Mouse (Mus musculus) hindbrain, embryonic 12.5 days (tissue): ENCODE data around the gene Foxp1. TPM values are rescaled to one million over a fixed set of nuclear protein-coding genes. Genes with fewer than 3 reads are reported as not detected.

ENCODE experiments used
- ATAC-seq: fragments of 200-750 bp; cut with Nextera tagmentation; 2 replicates; pipeline ENCODE4 v1.8.0; 2017; ENCODE audit warnings: moderate TSS enrichment; ENCODE audit not compliant: low FRiP score
- H3K27ac ChIP-seq: fragments of 300-500 bp; sonication (generic); 2 replicates; pipeline ENCODE4 v1.5.1; 2016; ENCODE audit warnings: mild to moderate bottlenecking
- H3K27me3 ChIP-seq: fragments of 300-500 bp; sonication (generic); 2 replicates; pipeline ENCODE4 v1.6.1; 2016; ENCODE audit warnings: mild to moderate bottlenecking
- H3K36me3 ChIP-seq: fragments of 300-500 bp; sonication (generic); 2 replicates; pipeline ENCODE4 v1.6.1; 2016; ENCODE audit warnings: mild to moderate bottlenecking
- H3K4me1 ChIP-seq: fragments of 300-500 bp; sonication (generic); 2 replicates; pipeline ENCODE4 v1.6.1; 2016
- H3K4me2 ChIP-seq: fragments of 300-500 bp; sonication (generic); replicated peaks from 2 replicates; pipeline ENCODE4 v1.6.1; 2016; ENCODE audit warnings: mild to moderate bottlenecking
- H3K4me3 ChIP-seq: fragments of 300-500 bp; sonication (generic); 2 replicates; pipeline ENCODE4 v1.5.1; 2016; ENCODE audit warnings: mild to moderate bottlenecking
- H3K9ac ChIP-seq: fragments of 300-500 bp; sonication (generic); 2 replicates; pipeline ENCODE4 v1.6.1; 2016; ENCODE audit warnings: mild to moderate bottlenecking, moderate library complexity
- H3K9me3 ChIP-seq: fragments of 300-500 bp; sonication (generic); replicated peaks from 2 replicates; pipeline ENCODE4 v1.6.1; 2016; ENCODE audit warnings: mild to moderate bottlenecking
- WGBS: fragments of 180-500 bp; shearing (Covaris S2); methylation state at CpG from one replicate; pipeline ENCODE4 v1.1.7; 2016; 5-methylcytosine and 5-hydroxymethylcytosine counted together
- polyA plus RNA-seq: library from polyadenylated mRNA; unstranded; fragments of >200 nt; fragmentation: Nextera tagmentation; extraction: Ambion mirVana; gene quantifications from 2 replicates; pipeline ENCODE4 v1.2.1, GENCODE M21; 2016

Foxp1 gene
- polyA plus RNA-seq, 1 experiment from 2014 or later: 87.6 TPM

DNA sequence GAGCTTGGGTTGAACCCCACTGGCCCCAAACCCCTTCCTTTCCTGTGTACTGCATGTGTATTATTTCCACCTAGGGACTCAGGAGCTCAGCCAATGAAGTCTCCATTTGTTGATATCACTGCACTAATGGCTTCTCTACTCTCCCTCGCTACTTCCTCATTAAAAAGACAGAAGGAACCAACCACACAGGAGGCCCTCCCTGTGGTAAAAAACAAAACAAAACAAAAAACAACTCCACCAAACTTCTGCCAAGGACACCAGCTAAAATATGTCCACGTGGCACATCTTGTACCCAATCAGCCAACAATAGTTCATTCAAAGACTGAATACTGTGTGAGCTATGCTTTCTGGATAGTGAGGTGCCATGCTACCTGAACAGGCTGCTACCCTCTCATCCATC lies 537.1 kb downstream of the Foxp1 start:
- H3K4me3 ChIP-seq: no peak overlapping the region
- H3K4me1 ChIP-seq: 0 out of 2 replicates have a peak, but pooled peaks cover 3% of the 10 kb centered on the region
- H3K9me3 ChIP-seq: no peaks in the 10 kb centered on the region
- WGBS: 97% methylated on average over 2 of the region's 2 CpGs
- ATAC-seq: no peak
- no peaks in the 10 kb centered on the region for H3K27me3 ChIP-seq
- H3K4me2 ChIP-seq: no peak overlapping the region
- no peak overlapping the region for H3K27ac ChIP-seq
- H3K36me3 ChIP-seq: no peaks in the 10 kb centered on the region
- no peak overlapping the region for H3K9ac ChIP-seq

DNA sequence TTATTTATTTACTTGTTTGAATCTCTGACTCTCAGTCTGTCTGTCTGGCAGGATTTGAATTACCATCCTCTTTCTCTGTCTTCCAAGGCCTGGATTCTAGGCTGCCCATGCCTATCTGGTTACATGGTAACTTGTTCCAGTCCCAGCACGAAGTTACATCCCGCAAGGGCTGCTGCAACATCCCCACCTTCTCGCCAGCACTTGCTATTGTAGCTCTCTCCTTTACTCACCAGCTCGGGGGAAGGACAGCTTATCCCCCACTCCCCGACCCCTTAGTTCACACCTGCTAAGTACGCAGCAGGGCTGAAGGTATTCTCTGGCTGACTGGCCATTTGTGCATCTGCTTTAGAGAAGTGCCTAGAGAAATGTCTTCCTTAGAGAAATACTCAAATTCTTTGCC lies 537.9 kb downstream of the Foxp1 start:
- H3K9me3 ChIP-seq: no peaks in the 10 kb centered on the region
- H3K36me3 ChIP-seq: no peaks in the 10 kb centered on the region
- H3K4me3 ChIP-seq: no peak overlapping the region
- no peak for ATAC-seq
- H3K9ac ChIP-seq: no peak overlapping the region
- WGBS: 82% methylated on average over 6 of the region's 6 CpGs
- H3K4me1 ChIP-seq: 0 out of 2 replicates have a peak, but pooled peaks cover 3% of the 10 kb centered on the region
- no peak overlapping the region for H3K4me2 ChIP-seq
- H3K27ac ChIP-seq: no peak overlapping the region
- H3K27me3 ChIP-seq: no peaks in the 10 kb centered on the region

DNA sequence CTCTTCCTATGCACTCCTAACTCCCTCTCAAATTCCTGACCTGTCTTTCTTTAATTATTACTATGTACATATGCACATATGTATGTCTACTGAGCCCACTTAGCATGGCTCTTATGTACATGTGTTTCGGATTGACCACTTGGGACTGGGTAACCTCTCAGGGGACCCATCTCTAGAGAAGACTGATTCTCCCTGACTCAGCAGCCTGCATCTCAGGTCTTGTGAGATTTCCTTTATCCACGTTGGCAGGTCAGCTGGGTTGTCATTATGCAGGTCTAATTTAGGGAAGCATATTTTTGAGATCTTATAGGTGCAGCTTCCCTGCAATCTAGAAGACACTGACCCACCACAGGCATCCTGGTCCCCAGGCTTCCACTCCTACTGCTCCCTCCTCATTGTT lies 538.5 kb downstream of the Foxp1 start:
- H3K27ac ChIP-seq: no peak overlapping the region
- no peaks in the 10 kb centered on the region for H3K36me3 ChIP-seq
- ATAC-seq: no peak
- no peak overlapping the region for H3K4me3 ChIP-seq
- no peaks in the 10 kb centered on the region for H3K27me3 ChIP-seq
- 0 out of 2 replicates have a peak, but pooled peaks cover 3% of the 10 kb centered on the region for H3K4me1 ChIP-seq
- H3K4me2 ChIP-seq: no peak overlapping the region
- no peak overlapping the region for H3K9ac ChIP-seq
- no peaks in the 10 kb centered on the region for H3K9me3 ChIP-seq
- WGBS: 87% methylated on average over 2 of the region's 2 CpGs

DNA sequence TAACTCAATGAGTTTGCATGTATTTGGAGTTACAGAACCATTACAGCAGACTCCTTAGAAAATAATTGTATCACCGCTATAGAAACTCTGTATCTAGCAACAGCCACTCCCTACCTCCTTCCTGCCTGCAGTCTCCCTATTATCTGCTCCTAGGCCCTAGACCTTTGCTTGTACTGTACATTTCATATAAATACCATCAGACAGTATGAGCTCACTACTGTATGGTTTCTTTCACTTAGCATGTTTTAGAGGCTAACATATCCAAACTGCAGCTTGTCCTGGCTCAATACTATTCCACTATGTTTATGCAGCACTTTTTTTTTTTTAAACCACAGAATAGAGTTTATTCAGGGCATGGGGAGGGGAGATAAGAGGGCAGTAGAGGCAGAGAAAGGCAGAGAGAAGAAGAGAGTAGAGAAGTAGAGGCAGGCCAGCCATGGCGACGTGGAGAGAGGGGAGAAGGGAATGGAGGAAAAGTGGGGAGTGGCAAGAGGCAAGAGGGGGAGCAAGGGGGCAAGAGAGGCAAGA lies 539.1 kb downstream of the Foxp1 start:
- H3K9ac ChIP-seq: no peak overlapping the region
- 97% methylated on average over 3 of the region's 3 CpGs for WGBS

DNA sequence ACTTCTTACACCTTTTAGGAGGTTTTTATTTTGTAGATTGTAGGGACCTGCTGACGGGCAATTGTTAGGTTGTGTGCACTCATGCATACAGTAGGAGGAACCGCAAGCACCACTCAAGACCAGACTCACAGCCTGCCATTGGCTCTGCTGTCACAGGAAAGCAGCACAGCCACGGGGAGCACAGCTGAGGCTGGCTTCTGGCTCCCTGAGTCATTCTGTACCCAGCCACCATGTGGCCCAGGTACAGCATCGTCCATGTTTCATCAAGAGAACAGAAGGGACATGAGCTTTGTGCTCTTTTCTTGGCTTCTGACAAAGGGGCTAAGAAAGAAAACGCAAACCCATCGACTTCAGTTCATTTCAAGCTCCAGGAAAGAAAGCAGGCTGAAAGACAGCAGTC lies 541.3 kb downstream of the Foxp1 start:
- no peak overlapping the region for H3K9ac ChIP-seq
- no peak for ATAC-seq
- 62% methylated on average over 6 of the region's 6 CpGs for whole genome bisulfite sequencing
- no peaks in the 10 kb centered on the region for H3K9me3 ChIP-seq
- no peak overlapping the region for H3K4me2 ChIP-seq
- H3K4me3 ChIP-seq: no peak overlapping the region
- 0 out of 2 replicates have a peak, but pooled peaks cover 3% of the 10 kb centered on the region for H3K4me1 ChIP-seq
- peaks cover 11% of the 10 kb centered on the region for H3K36me3 ChIP-seq
- H3K27me3 ChIP-seq: no peaks in the 10 kb centered on the region
- no peak overlapping the region for H3K27ac ChIP-seq

More for the DNA sequence above, 539.1 kb downstream of the Foxp1 start:
- Histone ChIP-seq H3K36me3 (no peaks in the 10 kb centered on the region), H3K4me2 (no peak overlapping the region), H3K4me1 (0 out of 2 replicates have a peak, but pooled peaks cover 3% of the 10 kb centered on the region), H3K27me3 (no peaks in the 10 kb centered on the region), H3K27ac (no peak overlapping the region), H3K9me3 (no peaks in the 10 kb centered on the region), H3K4me3 (no peak overlapping the region)
- ATAC-seq: no peak

DNA sequence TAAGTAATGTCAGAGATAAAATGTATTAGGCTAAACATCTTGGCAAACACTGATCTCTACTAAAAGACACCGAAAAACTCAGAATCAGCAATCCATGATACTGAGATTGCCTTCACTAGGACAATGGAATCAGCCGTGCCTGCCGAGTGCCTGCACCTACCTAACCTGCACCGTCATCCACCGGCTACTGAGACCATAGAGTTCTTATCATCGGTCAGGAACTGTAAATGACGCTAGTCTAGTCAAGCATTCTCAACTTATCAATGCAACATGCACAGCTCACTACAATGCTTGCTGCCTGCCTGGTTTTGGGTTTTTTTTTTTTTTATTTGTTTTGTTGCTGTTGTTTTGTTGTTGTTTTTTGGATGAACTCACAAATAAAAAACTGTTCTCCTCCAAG lies 542.1 kb downstream of the Foxp1 start:
- 89% methylated on average over 7 of the region's 7 CpGs for WGBS
- no peak overlapping the region for H3K4me3 ChIP-seq
- H3K36me3 ChIP-seq: peaks cover 11% of the 10 kb centered on the region
- no peak for ATAC-seq
- no peak overlapping the region for H3K4me2 ChIP-seq
- 0 out of 2 replicates have a peak, but pooled peaks cover 3% of the 10 kb centered on the region for H3K4me1 ChIP-seq
- H3K27me3 ChIP-seq: no peaks in the 10 kb centered on the region
- H3K9me3 ChIP-seq: no peaks in the 10 kb centered on the region
- no peak overlapping the region for H3K9ac ChIP-seq
- H3K27ac ChIP-seq: no peak overlapping the region

DNA sequence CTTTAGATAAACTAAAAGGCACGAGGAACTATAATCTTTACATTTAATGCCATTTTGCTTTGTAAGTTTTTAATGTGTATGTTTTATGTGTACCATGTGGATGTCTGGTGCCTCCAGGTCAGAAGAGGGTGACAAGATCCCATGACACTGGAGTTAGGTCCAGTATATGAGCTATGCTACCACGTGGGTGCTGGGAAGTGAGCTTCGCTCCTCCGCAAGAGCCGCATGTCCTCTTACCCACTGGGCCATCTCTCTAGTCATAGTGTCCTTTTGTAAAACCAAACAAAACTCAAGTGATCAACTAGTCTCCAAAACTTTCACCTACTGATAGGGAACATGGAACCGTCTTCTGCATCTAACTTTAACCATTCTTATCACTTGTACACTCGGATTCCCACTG lies 542.5 kb downstream of the Foxp1 start:
- no peak overlapping the region for H3K27ac ChIP-seq
- H3K9me3 ChIP-seq: no peaks in the 10 kb centered on the region
- no peak for ATAC-seq
- H3K36me3 ChIP-seq: peaks cover 11% of the 10 kb centered on the region
- no peak overlapping the region for H3K4me3 ChIP-seq
- no peaks in the 10 kb centered on the region for H3K27me3 ChIP-seq
- no peak overlapping the region for H3K4me2 ChIP-seq
- 0 out of 2 replicates have a peak, but pooled peaks cover 3% of the 10 kb centered on the region for H3K4me1 ChIP-seq
- H3K9ac ChIP-seq: no peak overlapping the region
- 95% methylated on average over 7 of the region's 7 CpGs for WGBS

DNA sequence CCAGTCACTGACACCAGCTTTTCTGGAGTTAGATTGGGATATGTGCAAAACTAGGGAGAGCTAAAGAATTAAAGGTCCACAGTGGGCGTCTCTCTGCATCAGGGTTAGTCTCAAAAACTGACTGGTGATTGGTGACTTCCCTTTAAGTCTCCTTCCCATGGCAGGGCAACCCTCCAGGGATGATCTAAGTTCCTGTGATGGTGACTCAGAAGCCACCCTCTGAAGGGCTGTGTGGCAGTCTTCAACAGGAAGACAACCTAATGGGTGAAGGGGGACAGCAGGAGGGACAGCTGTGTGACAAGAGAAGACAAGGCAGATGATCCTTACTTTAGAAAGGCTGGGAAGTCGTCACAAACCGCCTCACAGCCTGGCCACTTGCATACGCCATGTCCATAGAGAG lies 544.7 kb downstream of the Foxp1 start:
- ATAC-seq: no peak
- WGBS: 89% methylated on average over 4 of the region's 4 CpGs
- H3K4me1 ChIP-seq: 0 out of 2 replicates have a peak, but pooled peaks cover 3% of the 10 kb centered on the region
- H3K4me3 ChIP-seq: no peak overlapping the region
- H3K9me3 ChIP-seq: no peaks in the 10 kb centered on the region
- no peaks in the 10 kb centered on the region for H3K27me3 ChIP-seq
- no peak overlapping the region for H3K27ac ChIP-seq
- peaks cover 11% of the 10 kb centered on the region for H3K36me3 ChIP-seq
- no peak overlapping the region for H3K4me2 ChIP-seq
- no peak overlapping the region for H3K9ac ChIP-seq

DNA sequence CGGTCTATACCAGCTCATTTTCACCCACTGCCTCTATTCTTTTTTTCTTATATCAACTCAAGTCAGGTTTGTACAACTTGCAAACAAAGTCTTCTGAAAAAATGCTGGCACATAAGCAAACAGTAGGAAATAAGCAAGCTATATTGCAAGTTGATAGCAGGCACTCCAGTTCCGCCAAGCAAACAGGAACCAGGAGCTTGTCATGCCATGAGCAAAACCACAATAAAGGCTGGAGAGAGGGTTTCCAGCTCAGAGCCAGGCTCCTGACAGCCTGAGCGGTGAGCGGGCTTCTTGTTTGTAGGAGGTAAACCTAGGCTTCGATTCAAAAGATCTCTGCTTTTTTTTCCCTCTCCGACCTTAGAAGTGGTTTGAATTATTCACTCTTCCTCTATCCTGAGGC lies 546.6 kb downstream of the Foxp1 start:
- no peak for ATAC-seq
- Histone ChIP-seq H3K9ac (no peak overlapping the region), H3K27me3 (no peaks in the 10 kb centered on the region), H3K9me3 (no peaks in the 10 kb centered on the region), H3K27ac (no peak overlapping the region), H3K4me3 (no peak overlapping the region), H3K4me1 (peaks cover 1% of the 10 kb centered on the region; the same call in 1 of the 2 replicates), H3K4me2 (no peak overlapping the region), H3K36me3 (peaks cover 11% of the 10 kb centered on the region)
- WGBS: 95% methylated on average over 6 of the region's 6 CpGs

DNA sequence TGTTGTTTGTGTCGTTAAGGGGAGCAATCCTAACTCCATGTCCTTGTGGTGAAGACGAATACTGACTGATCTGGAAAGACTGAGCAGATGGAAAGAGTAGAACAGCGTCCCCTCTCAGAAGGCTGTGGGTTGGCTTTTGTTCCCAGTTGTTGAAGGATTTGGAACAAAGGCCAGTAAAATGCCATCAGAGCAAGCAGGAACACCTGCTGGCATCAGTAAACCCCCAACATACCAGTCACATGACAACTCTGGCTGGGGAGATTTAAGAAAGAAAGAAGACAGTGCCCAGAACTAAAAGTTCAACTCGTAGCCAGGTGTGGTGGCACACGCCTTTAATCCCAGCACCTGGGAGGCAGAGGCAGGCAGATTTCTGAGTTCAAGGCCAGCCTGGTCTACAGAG lies 549.1 kb downstream of the Foxp1 start:
- Histone ChIP-seq H3K27ac (no peak overlapping the region), H3K36me3 (peaks cover 11% of the 10 kb centered on the region), H3K9ac (no peak overlapping the region), H3K9me3 (no peaks in the 10 kb centered on the region), H3K4me2 (no peak overlapping the region), H3K4me1 (peaks cover 13% of the 10 kb centered on the region; the same call in 1 of the 2 replicates), H3K4me3 (no peak overlapping the region), H3K27me3 (no peaks in the 10 kb centered on the region)
- no peak for ATAC-seq
- WGBS: 81% methylated on average over 5 of the region's 5 CpGs

DNA sequence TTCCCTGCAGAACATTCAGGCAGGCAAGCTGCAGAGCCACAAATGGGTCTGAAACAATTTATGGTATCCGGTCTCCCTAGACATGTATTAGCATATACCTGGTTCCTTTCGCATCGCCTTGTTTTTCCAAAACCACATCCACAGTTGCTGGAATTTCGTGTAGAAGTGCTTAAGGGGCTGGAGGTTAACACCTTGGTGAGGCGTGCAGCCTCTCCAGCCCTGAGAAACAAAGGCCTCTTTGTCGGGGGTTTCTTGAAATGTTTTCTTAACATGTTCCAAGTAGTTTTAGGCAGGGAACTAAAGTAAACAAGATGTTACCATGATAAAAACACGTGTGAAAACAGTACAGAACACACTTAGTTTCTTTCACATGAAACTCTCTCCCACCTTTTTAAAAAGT lies 550.1 kb downstream of the Foxp1 start:
- 59% methylated on average over 7 of the region's 7 CpGs for WGBS
- Histone ChIP-seq H3K27ac (no peak overlapping the region), H3K9me3 (no peaks in the 10 kb centered on the region), H3K4me1 (peaks cover 13% of the 10 kb centered on the region; the same call in 1 of the 2 replicates), H3K4me2 (no peak overlapping the region), H3K36me3 (peaks cover 4% of the 10 kb centered on the region; the same call in 1 of the 2 replicates), H3K9ac (no peak overlapping the region), H3K4me3 (no peak overlapping the region), H3K27me3 (no peaks in the 10 kb centered on the region)
- no peak for ATAC-seq

DNA sequence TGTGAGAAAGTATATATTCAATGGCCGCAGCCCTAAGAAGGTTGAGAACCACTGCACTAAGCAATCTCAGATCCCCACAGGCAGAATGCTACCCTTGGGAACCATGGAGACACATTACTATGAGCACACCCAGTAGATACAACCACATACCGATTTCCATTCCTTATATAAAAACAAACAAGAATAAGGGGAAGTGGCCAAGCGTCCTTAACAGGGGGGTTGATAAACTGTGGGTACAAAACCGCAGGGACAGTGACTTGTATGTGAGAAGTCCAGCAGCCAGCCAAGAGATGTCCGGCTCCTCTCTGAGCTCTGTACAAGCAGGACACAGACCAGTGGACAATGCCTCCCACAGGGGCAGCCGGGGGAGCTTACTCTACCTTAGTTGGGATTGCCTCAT lies 563.2 kb downstream of the Foxp1 start:
- Histone ChIP-seq H3K4me3 (no peak overlapping the region), H3K9ac (no peak overlapping the region), H3K36me3 (no peaks in the 10 kb centered on the region; the same call in 1 of the 2 replicates), H3K27ac (no peak overlapping the region), H3K9me3 (no peaks in the 10 kb centered on the region), H3K4me2 (no peak overlapping the region), H3K27me3 (no peaks in the 10 kb centered on the region), H3K4me1 (0 out of 2 replicates have a peak, but pooled peaks cover 4% of the 10 kb centered on the region)
- ATAC-seq: no peak
- 80% methylated on average over 6 of the region's 6 CpGs for WGBS

DNA sequence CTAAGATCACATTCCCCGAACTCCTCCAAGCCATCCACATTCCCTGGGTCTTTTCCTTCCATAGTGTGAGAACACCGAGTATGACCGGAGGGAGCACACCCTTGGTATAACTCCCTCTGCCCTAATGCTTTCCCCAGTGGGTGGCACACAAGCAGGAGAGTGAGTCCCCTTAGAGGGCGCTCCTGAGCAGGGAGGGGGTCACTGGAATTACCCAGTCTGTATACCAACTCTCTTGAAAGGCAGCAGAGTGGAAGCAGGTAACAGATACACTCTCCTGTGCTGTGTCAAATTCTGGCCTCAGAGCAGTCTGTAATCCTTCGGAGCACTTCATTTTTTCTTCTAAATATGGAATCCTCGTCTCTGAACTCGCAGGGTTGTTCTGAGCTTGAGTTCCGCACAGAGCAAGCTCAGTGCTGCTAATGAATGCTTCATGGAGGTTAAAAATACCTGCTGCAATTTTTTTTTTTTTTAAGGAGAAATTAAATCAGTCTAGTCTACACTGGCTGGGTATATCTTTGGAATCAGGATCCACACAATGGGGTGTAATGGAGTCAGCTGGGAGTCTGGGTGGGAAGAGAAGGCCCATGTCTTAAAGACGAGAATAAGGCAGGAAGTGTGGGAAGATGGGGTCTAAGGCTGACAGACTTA lies 565.9 kb downstream of the Foxp1 start:
- Histone ChIP-seq H3K4me3 (no peak overlapping the region), H3K4me2 (no peak overlapping the region), H3K4me1 (peaks cover 8% of the 10 kb centered on the region; the same call in 1 of the 2 replicates), H3K9ac (no peak overlapping the region), H3K9me3 (no peaks in the 10 kb centered on the region), H3K27ac (no peak overlapping the region), H3K27me3 (no peaks in the 10 kb centered on the region; the same call in 1 of the 2 replicates), H3K36me3 (peaks cover 3% of the 10 kb centered on the region; the same call in 1 of the 2 replicates)
- 83% methylated on average over 9 of the region's 9 CpGs for WGBS
- ATAC-seq: no peak
